In genomic region chr2:164414167-164414566, GRCm38 (mm10) we compare ENCODE assay signal across 11 mouse cellular contexts. TPM values are rescaled to one million over a fixed set of nuclear protein-coding genes. Genes with fewer than 3 reads are reported as not detected.
DNase-seq lines count a peak whose midpoint lies in the region; ATAC-seq lines count a peak whose summit lies in the region.
"Had no signal": no experiment of that assay in that cellular context is flagged by ENCODE, and none has a peak within 500 bp of the region (broad histone marks: within the 10 kb centered on the region; RNA-seq: fewer than 3 reads in every experiment).

No protein-coding gene starts in this region.

- H3K9me3 ChIP-seq in embryonic facial prominence, embryonic 15.5 days (replicated peaks), result no peaks in the 10 kb centered on the region
- H3K9me3 ChIP-seq in intestine, embryonic 15.5 days, result no peaks in the 10 kb centered on the region
- no peaks in the 10 kb centered on the region for H3K9me3 ChIP-seq in midbrain, embryonic 16.5 days (replicated peaks; ENCODE audit: control insufficient read depth, low read length, poor library complexity, severe bottlenecking)
- H3K9me3 ChIP-seq: G1E; liver, embryonic 13.5 days had no signal

- H3K4me2 ChIP-seq in embryonic facial prominence, embryonic 15.5 days (replicated peaks), result peak overlapping the region; percentile 46
- peak overlapping the region; percentile 52 for H3K4me2 ChIP-seq in intestine, embryonic 15.5 days (replicated peaks)
- peak overlapping the region; percentile 48 for H3K4me2 ChIP-seq in midbrain, embryonic 16.5 days (ENCODE audit: low read length)
- H3K4me2 ChIP-seq: liver, embryonic 13.5 days had no signal

- 19% methylated on average over 28 of the region's 28 CpGs for WGBS in embryonic facial prominence, embryonic 15.5 days
- WGBS in intestine, embryonic 15.5 days, result 24% methylated on average over 28 of the region's 28 CpGs
- 29% methylated on average over 28 of the region's 28 CpGs for WGBS in midbrain, embryonic 16.5 days

- no peaks in the 10 kb centered on the region for H3K36me3 ChIP-seq in embryonic facial prominence, embryonic 15.5 days
- no peaks in the 10 kb centered on the region for H3K36me3 ChIP-seq in intestine, embryonic 15.5 days
- H3K36me3 ChIP-seq in midbrain, embryonic 16.5 days (ENCODE audit: control insufficient read depth, insufficient read depth, low read length), result no peaks in the 10 kb centered on the region
- H3K36me3 ChIP-seq: G1E; liver, embryonic 13.5 days had no signal

- H3K27me3 ChIP-seq in embryonic facial prominence, embryonic 15.5 days, result peaks cover 32% of the 10 kb centered on the region
- H3K27me3 ChIP-seq in intestine, embryonic 15.5 days (replicated peaks), result peaks cover 16% of the 10 kb centered on the region; the same call in 1 of the 2 replicates
- H3K27me3 ChIP-seq in midbrain, embryonic 16.5 days (ENCODE audit: control insufficient read depth, insufficient read depth, low read depth, low read length), result peaks cover 16% of the 10 kb centered on the region

- H3K9ac ChIP-seq in embryonic facial prominence, embryonic 15.5 days, result no peak overlapping the region
- H3K9ac ChIP-seq in intestine, embryonic 15.5 days, result no peak overlapping the region
- H3K9ac ChIP-seq in midbrain, embryonic 16.5 days (ENCODE audit: low read depth, low read length), result no peak overlapping the region
- H3K9ac ChIP-seq: liver, embryonic 13.5 days had no signal

- DNase-seq in kidney, postnatal 10 days, result peak; percentile 19
- DNase-seq in kidney, adult 11 months, result no peak
- no peak for DNase-seq in ovary, postnatal 14 days (ENCODE audit: low spot score)
- no peak for DNase-seq in layer of hippocampus, adult 11-12 months (ENCODE audit: low spot score)
- no peak for DNase-seq in layer of hippocampus, adult 18-20 months (ENCODE audit: low spot score in 2 of 2)
- DNase-seq: heart, postnatal 36 days; liver, embryonic 13.5 days had no signal

- H3K4me1 ChIP-seq in embryonic facial prominence, embryonic 15.5 days, result peaks cover 7% of the 10 kb centered on the region; the same call in 1 of the 2 replicates
- H3K4me1 ChIP-seq in intestine, embryonic 15.5 days (replicated peaks), result peaks cover 12% of the 10 kb centered on the region
- no peaks in the 10 kb centered on the region for H3K4me1 ChIP-seq in midbrain, embryonic 16.5 days (ENCODE audit: control insufficient read depth, insufficient read depth, low read length)
- H3K4me1 ChIP-seq: liver, embryonic 13.5 days had no signal

- ATAC-seq in embryonic facial prominence, embryonic 15.5 days (ENCODE audit: insufficient number of reproducible peaks, low FRiP score, low TSS enrichment, low read depth), result no peak
- ATAC-seq in intestine, embryonic 15.5 days, result peak; percentile 53
- no peak for ATAC-seq in midbrain, embryonic 16.5 days

- no peak overlapping the region for H3K27ac ChIP-seq in embryonic facial prominence, embryonic 15.5 days (replicated peaks)
- H3K27ac ChIP-seq in intestine, embryonic 15.5 days, result no peak overlapping the region
- no peak overlapping the region for H3K27ac ChIP-seq in midbrain, embryonic 16.5 days (ENCODE audit: low read length)
- H3K27ac ChIP-seq: liver, embryonic 13.5 days had no signal

- H3K4me3 ChIP-seq in embryonic facial prominence, embryonic 15.5 days (replicated peaks), result peak overlapping the region; percentile 13; the same call in 1 of the 2 replicates
- peak overlapping the region; percentile 17 for H3K4me3 ChIP-seq in intestine, embryonic 15.5 days (replicated peaks)
- H3K4me3 ChIP-seq in midbrain, embryonic 16.5 days (ENCODE audit: low read depth, low read length), result peak overlapping the region; percentile 26
- H3K4me3 ChIP-seq: liver, embryonic 13.5 days had no signal

RNA-seq across cellular contexts. Expression of gene Matn4, which starts 9.2 kb away (rescaled TPM):
- polyA plus RNA-seq in embryonic facial prominence, embryonic 15.5 days (2015; fragmentation: Nextera tagmentation; extraction: Ambion mirVana), result 33.4 and 58.2 TPM in 2 replicates
- polyA plus RNA-seq in intestine, embryonic 15.5 days (2015; fragmentation: Nextera tagmentation; extraction: Ambion mirVana), result 9.3 and 11.0 TPM in 2 replicates
- 0.93 and 1.1 TPM in 2 replicates for polyA plus RNA-seq in midbrain, embryonic 16.5 days (2015; fragmentation: Nextera tagmentation; extraction: Ambion mirVana)
- total RNA-seq in layer of hippocampus, adult 18-20 months (2021), result 10 to 100 TPM; 11.0 to 11.2 TPM
- polyA plus RNA-seq: G1E had no signal

RNA-seq across cellular contexts. Expression of gene Rbpjl, which starts 11.2 kb away (rescaled TPM):
- polyA plus RNA-seq in embryonic facial prominence, embryonic 15.5 days (2015; fragmentation: Nextera tagmentation; extraction: Ambion mirVana), result 0.50 and 0.98 TPM in 2 replicates
- polyA plus RNA-seq in intestine, embryonic 15.5 days (2015; fragmentation: Nextera tagmentation; extraction: Ambion mirVana), result 16.1 and 40.7 TPM in 2 replicates
- polyA plus RNA-seq in midbrain, embryonic 16.5 days (2015; fragmentation: Nextera tagmentation; extraction: Ambion mirVana), result 0.04 TPM in 1 of 2 replicates, not detected in the other
- total RNA-seq in layer of hippocampus, adult 18-20 months (2021), result under 1 TPM; 0.38 to 0.42 TPM
- total RNA-seq: heart, postnatal 36 days had no signal
- polyA plus RNA-seq: G1E had no signal

RNA-seq across cellular contexts. Expression of gene Slpi, which starts 25.3 kb away (rescaled TPM):
- polyA plus RNA-seq in embryonic facial prominence, embryonic 15.5 days (2015; fragmentation: Nextera tagmentation; extraction: Ambion mirVana), result 9.9 and 14.5 TPM in 2 replicates
- 2.1 and 2.8 TPM in 2 replicates for polyA plus RNA-seq in intestine, embryonic 15.5 days (2015; fragmentation: Nextera tagmentation; extraction: Ambion mirVana)
- polyA plus RNA-seq in midbrain, embryonic 16.5 days (2015; fragmentation: Nextera tagmentation; extraction: Ambion mirVana), result not detected in 2 replicates
- under 1 TPM; 0.61 to 0.77 TPM for total RNA-seq in layer of hippocampus, adult 18-20 months (2021)
- total RNA-seq: G1E had no signal
- polyA plus RNA-seq: G1E had no signal

RNA-seq across cellular contexts. Expression of gene Sdc4, which starts 29.5 kb away (rescaled TPM):
- polyA plus RNA-seq in embryonic facial prominence, embryonic 15.5 days (2015; fragmentation: Nextera tagmentation; extraction: Ambion mirVana), result 113 and 114 TPM in 2 replicates
- polyA plus RNA-seq in intestine, embryonic 15.5 days (2015; fragmentation: Nextera tagmentation; extraction: Ambion mirVana), result 120 and 126 TPM in 2 replicates
- polyA plus RNA-seq in midbrain, embryonic 16.5 days (2015; fragmentation: Nextera tagmentation; extraction: Ambion mirVana), result 6.3 and 8.7 TPM in 2 replicates
- total RNA-seq in layer of hippocampus, adult 18-20 months (2021), result 100 to 1,000 TPM; 122 to 140 TPM
- polyA plus RNA-seq: G1E had no signal

RNA-seq across cellular contexts. Expression of gene Sys1, which starts 42.6 kb away (rescaled TPM):
- 66.3 and 67.8 TPM in 2 replicates for polyA plus RNA-seq in embryonic facial prominence, embryonic 15.5 days (2015; fragmentation: Nextera tagmentation; extraction: Ambion mirVana)
- 51.1 and 61.9 TPM in 2 replicates for polyA plus RNA-seq in intestine, embryonic 15.5 days (2015; fragmentation: Nextera tagmentation; extraction: Ambion mirVana)
- 86.7 and 90.0 TPM in 2 replicates for polyA plus RNA-seq in midbrain, embryonic 16.5 days (2015; fragmentation: Nextera tagmentation; extraction: Ambion mirVana)
- 10 to 100 TPM; 37.9 to 39.9 TPM for total RNA-seq in layer of hippocampus, adult 18-20 months (2021)
